Mouse (Mus musculus) megakaryocyte, embryonic 14.5 days (primary cell): ENCODE measurements at regions not wholly inside any gene's neighbourhood (a gene's known extent, or its start where the extent isn't known, plus 50 kb on each side); places are given as distances from the start of the nearest gene placed in this dataset.

Experiments used
- FLI1 ChIP-seq: IDR thresholded peaks from 2 replicates; pipeline ENCODE4 v1.6.1; 2012; ENCODE audit warnings: low read length, inconsistent platforms, mixed read lengths
- GATA1 ChIP-seq: IDR thresholded peaks from 3 replicates; pipeline ENCODE4 v1.6.1; 2012; ENCODE audit warnings: mixed read lengths, low read length, inconsistent platforms, borderline replicate concordance

DNA sequence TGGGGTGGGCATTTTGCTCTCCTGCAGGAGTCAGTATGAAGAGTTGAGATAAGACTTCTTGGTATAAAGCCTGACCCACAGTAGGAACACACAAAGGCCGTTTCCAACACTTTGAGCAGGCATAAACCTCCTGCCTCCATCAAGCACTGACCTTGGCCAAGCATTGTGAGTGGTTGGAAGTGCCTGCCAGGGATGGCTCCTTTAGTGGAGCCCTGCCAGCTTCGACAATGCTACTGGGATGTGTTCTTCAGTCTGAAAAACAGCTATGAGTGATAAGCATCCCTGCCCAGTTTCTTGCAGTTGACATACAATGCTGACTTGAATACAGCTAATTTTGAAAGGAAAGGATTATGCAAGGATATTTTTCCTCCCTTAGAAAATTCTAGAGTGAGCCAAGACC lies 644.6 kb upstream of the Vstm2b start:
- no peak for TF ChIP-seq GATA1
- no peak for TF ChIP-seq FLI1
